Mouse (Mus musculus): Measurements from ENCODE around the gene Pbp2. TPM values are rescaled to one million over a fixed set of nuclear protein-coding genes. Genes with fewer than 3 reads are reported as not detected.

Gene Pbp2
- polyA plus RNA-seq, 1 experiment: not detected

GRCm38 (mm10) chr6:135266056-135266455 lies 44.1 kb downstream of the Pbp2 start:
- no peaks in the 10 kb centered on the region for H3K4me1 ChIP-seq (ENCODE audit: control insufficient read depth, insufficient read depth, low read length)
- no peak overlapping the region for H3K4me3 ChIP-seq (replicated peaks; ENCODE audit: insufficient read depth, low read depth, low read length)
- WGBS: 95% methylated on average over 1 of the region's 1 CpGs
- no peak for TF ChIP-seq POLR2A (IDR thresholded peaks at IDR 0.05; ENCODE audit: borderline replicate concordance, insufficient read depth, low read length)
- no peak for TF ChIP-seq CTCF (IDR thresholded peaks at IDR 0.05; ENCODE audit: borderline replicate concordance, insufficient read depth, low read depth, low read length)
- no peak overlapping the region for H3K27ac ChIP-seq (ENCODE audit: insufficient read depth, low read length)
- no peak for DNase-seq
- H3K27me3 ChIP-seq (ENCODE audit: control insufficient read depth, insufficient read depth, low read length): no peaks in the 10 kb centered on the region

DNA sequence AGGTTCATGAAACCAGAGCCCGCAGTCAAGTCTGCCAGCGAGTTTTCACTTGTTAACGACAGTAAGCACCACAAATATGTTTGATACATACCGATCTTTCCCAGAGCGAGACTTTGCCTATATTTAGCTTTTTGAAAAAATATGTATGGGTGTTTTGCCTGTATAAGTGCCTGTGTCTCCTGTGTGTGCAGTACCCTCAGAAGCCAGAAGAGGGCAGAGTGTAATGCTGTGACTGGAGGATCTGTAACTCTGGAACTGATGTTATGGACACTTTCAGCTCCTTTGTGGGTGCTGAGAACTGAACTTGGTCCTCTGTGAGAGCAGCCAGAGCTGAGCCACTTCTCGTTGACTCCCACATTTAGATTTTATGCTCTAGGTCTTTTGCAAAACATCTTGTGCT lies 46.1 kb downstream of the Pbp2 start:
- no peaks in the 10 kb centered on the region for H3K4me1 ChIP-seq (ENCODE audit: control insufficient read depth, insufficient read depth, low read length)
- 99% methylated on average over 6 of the region's 6 CpGs for WGBS

GRCm38 (mm10) chr6:135262565-135262964 lies 47.6 kb downstream of the Pbp2 start:
- no peaks in the 10 kb centered on the region for H3K4me1 ChIP-seq (ENCODE audit: control insufficient read depth, insufficient read depth, low read length)
- 76% methylated on average over 2 of the region's 2 CpGs for WGBS
- TF ChIP-seq POLR2A (IDR thresholded peaks at IDR 0.05; ENCODE audit: borderline replicate concordance, insufficient read depth, low read length) (no peak), CTCF (IDR thresholded peaks at IDR 0.05; ENCODE audit: borderline replicate concordance, insufficient read depth, low read depth, low read length) (no peak)
- no peak overlapping the region for H3K4me3 ChIP-seq (replicated peaks; ENCODE audit: insufficient read depth, low read depth, low read length)
- H3K27me3 ChIP-seq (ENCODE audit: control insufficient read depth, insufficient read depth, low read length): no peaks in the 10 kb centered on the region
- no peak for DNase-seq
- no peak overlapping the region for H3K27ac ChIP-seq (ENCODE audit: insufficient read depth, low read length)

More for the DNA sequence above, 46.1 kb downstream of the Pbp2 start:
- DNase-seq: no peak
- TF ChIP-seq CTCF (IDR thresholded peaks at IDR 0.05; ENCODE audit: borderline replicate concordance, insufficient read depth, low read depth, low read length) (no peak), POLR2A (IDR thresholded peaks at IDR 0.05; ENCODE audit: borderline replicate concordance, insufficient read depth, low read length) (no peak)
- no peak overlapping the region for H3K4me3 ChIP-seq (replicated peaks; ENCODE audit: insufficient read depth, low read depth, low read length)
- no peak overlapping the region for H3K27ac ChIP-seq (ENCODE audit: insufficient read depth, low read length)
- no peaks in the 10 kb centered on the region for H3K27me3 ChIP-seq (ENCODE audit: control insufficient read depth, insufficient read depth, low read length)

- Histone ChIP-seq H3K27me3 (ENCODE audit: control insufficient read depth, insufficient read depth, low read length) (no peaks in the 10 kb centered on the region), H3K4me3 (replicated peaks; ENCODE audit: insufficient read depth, low read depth, low read length) (no peak overlapping the region), H3K4me1 (ENCODE audit: control insufficient read depth, insufficient read depth, low read length) (no peaks in the 10 kb centered on the region), H3K27ac (ENCODE audit: insufficient read depth, low read length) (no peak overlapping the region)
- DNase-seq: no peak
- TF ChIP-seq CTCF (IDR thresholded peaks at IDR 0.05; ENCODE audit: borderline replicate concordance, insufficient read depth, low read depth, low read length) (no peak), POLR2A (IDR thresholded peaks at IDR 0.05; ENCODE audit: borderline replicate concordance, insufficient read depth, low read length) (no peak)
- 93% methylated on average over 9 of the region's 9 CpGs for WGBS
Measured at GRCm38 (mm10) chr6:135261124-135261523, 49.1 kb downstream of the Pbp2 start.

- 91% methylated on average over 6 of the region's 6 CpGs for WGBS
- TF ChIP-seq POLR2A (IDR thresholded peaks at IDR 0.05; ENCODE audit: borderline replicate concordance, insufficient read depth, low read length) (no peak), CTCF (IDR thresholded peaks at IDR 0.05; ENCODE audit: borderline replicate concordance, insufficient read depth, low read depth, low read length) (no peak)
- H3K4me1 ChIP-seq (ENCODE audit: control insufficient read depth, insufficient read depth, low read length): no peaks in the 10 kb centered on the region
- no peaks in the 10 kb centered on the region for H3K27me3 ChIP-seq (ENCODE audit: control insufficient read depth, insufficient read depth, low read length)
- no peak for DNase-seq
- H3K27ac ChIP-seq (ENCODE audit: insufficient read depth, low read length): no peak overlapping the region
- no peak overlapping the region for H3K4me3 ChIP-seq (replicated peaks; ENCODE audit: insufficient read depth, low read depth, low read length)
Measured at GRCm38 (mm10) chr6:135260435-135260834, 49.8 kb downstream of the Pbp2 start.

Other genes starting within 250 kb of the Pbp2 start
- gene Gprc5a, start 244.8 kb downstream of the Pbp2 start, polyA plus RNA-seq (2012; rRNA removed): 0.05 and 0.06 TPM in 2 replicates
- 0.16 and 0.18 TPM in 2 replicates for gene Gprc5d, start 192.1 kb downstream of the Pbp2 start, polyA plus RNA-seq (2012; rRNA removed)
- gene Fam234b, start 112.4 kb downstream of the Pbp2 start, polyA plus RNA-seq (2012; rRNA removed): 115 and 118 TPM in 2 replicates
- 20.8 and 22.9 TPM in 2 replicates for gene Hebp1, start 112.4 kb downstream of the Pbp2 start, polyA plus RNA-seq (2012; rRNA removed)
- gene Gsg1, start 56.1 kb downstream of the Pbp2 start, polyA plus RNA-seq (2012; rRNA removed): 0.13 TPM in 1 of 2 replicates, not detected in the other
- 1.5 and 1.8 TPM in 2 replicates for gene Emp1, start 52.1 kb upstream of the Pbp2 start, polyA plus RNA-seq (2012; rRNA removed)

Measured in cerebellum, adult 2 months (tissue).